Mouse (Mus musculus) MEL (cell line): Measurements from ENCODE around the gene Ddx5. TPM values are rescaled to one million over a fixed set of nuclear protein-coding genes. Genes with fewer than 3 reads are reported as not detected.
"Not testable (repeated sequence)": the region's sequence is repeated elsewhere in the genome, so short reads cannot be mapped to it uniquely, and the experiment has no call there.

Experiments used
- DNase-seq: peaks from one replicate; pipeline ENCODE4 v3.0.0; 2011; ENCODE audit warnings: low read depth, low spot score
- H3K27ac ChIP-seq: 2 replicates; pipeline ENCODE4 v1.5.1; 2012; ENCODE audit warnings: low read depth, mild to moderate bottlenecking, control low read depth, low read length, moderate library complexity; ENCODE audit not compliant: control insufficient read depth
- H3K27me3 ChIP-seq, 2 experiments: fragments of 150-350 bp in 1 of 2; sonication (generic) in 1 of 2; 2 replicates each; pipeline ENCODE4 v1.6.1; 2012; ENCODE audit warnings: low read length in 2 of 2, mild to moderate bottlenecking in 2 of 2, improper control_type of control experiment in 1 of 2, moderate library complexity in 1 of 2; ENCODE audit not compliant: insufficient read depth in 2 of 2, control insufficient read depth in 1 of 2
- H3K36me3 ChIP-seq, 2 experiments: 2 replicates each; pipeline ENCODE4 v1.6.1; 2012 to 2014; ENCODE audit warnings: low read length in 2 of 2, improper control_type of control experiment in 1 of 2, inconsistent platforms in 1 of 2, mild to moderate bottlenecking in 1 of 2; ENCODE audit not compliant: insufficient read depth in 2 of 2, control insufficient read depth in 1 of 2
- H3K4me1 ChIP-seq, 2 experiments: fragments of 150-350 bp in 1 of 2; sonication (generic) in 1 of 2; 2 replicates each; pipeline ENCODE4 v1.6.1; 2012; ENCODE audit warnings: low read length in 2 of 2, improper control_type of control experiment in 1 of 2, mild to moderate bottlenecking in 1 of 2; ENCODE audit not compliant: insufficient read depth in 2 of 2, control insufficient read depth in 1 of 2
- H3K4me3 ChIP-seq, 2 experiments: fragments of 150-350 bp in 1 of 2; sonication (generic) in 1 of 2; 2 replicates each; pipeline ENCODE4 v1.5.1; 2012; ENCODE audit warnings: low read depth in 2 of 2, low read length in 2 of 2, mild to moderate bottlenecking in 2 of 2, moderate library complexity in 2 of 2, control low read depth in 1 of 2, improper control_type of control experiment in 1 of 2; ENCODE audit not compliant: control insufficient read depth in 1 of 2, insufficient read depth in 1 of 2
- H3K79me2 ChIP-seq: 2 replicates; pipeline ENCODE4 v1.6.1; 2012; ENCODE audit warnings: mild to moderate bottlenecking, low read length, moderate library complexity; ENCODE audit not compliant: control insufficient read depth, poor library complexity, insufficient read depth
- H3K9ac ChIP-seq: 2 replicates; pipeline ENCODE4 v1.6.1; 2012; ENCODE audit warnings: low read depth, mild to moderate bottlenecking, control low read depth, low read length, moderate library complexity; ENCODE audit not compliant: control insufficient read depth, poor library complexity, severe bottlenecking
- H3K9me3 ChIP-seq: fragments of 150-350 bp; sonication (generic); replicated peaks from 2 replicates; pipeline ENCODE4 v1.6.1; 2012; ENCODE audit warnings: mild to moderate bottlenecking, low read length, improper control_type of control experiment, moderate library complexity; ENCODE audit not compliant: insufficient read depth
- BHLHE40 ChIP-seq: IDR thresholded peaks from 2 replicates; pipeline ENCODE4 v1.6.1; 2012; ENCODE audit warnings: low read depth, mild to moderate bottlenecking, inconsistent platforms, low read length, improper control_type of control experiment, borderline replicate concordance
- CHD1 ChIP-seq: IDR thresholded peaks from 2 replicates; pipeline ENCODE4 v1.6.1; 2012; ENCODE audit warnings: low read depth, mild to moderate bottlenecking, inconsistent platforms, low read length, improper control_type of control experiment
- CHD2 ChIP-seq: IDR thresholded peaks from 2 replicates; pipeline ENCODE4 v1.6.1; 2011; ENCODE audit warnings: low read length, improper control_type of control experiment
- CTCF ChIP-seq, 3 experiments: IDR thresholded peaks in 2 of 3; conservative IDR thresholded peaks in 1 of 3; 2 replicates each; pipeline ENCODE4 v1.5.1; 2011 to 2012; ENCODE audit warnings: low read length in 3 of 3, low read depth in 2 of 3, mild to moderate bottlenecking in 2 of 3, improper control_type of control experiment in 1 of 3, inconsistent platforms in 1 of 3, mixed read lengths in 1 of 3, moderate library complexity in 1 of 3; ENCODE audit not compliant: control insufficient read depth in 1 of 3, insufficient read depth in 1 of 3, poor library complexity in 1 of 3, severe bottlenecking in 1 of 3
- ELF1 ChIP-seq: IDR thresholded peaks from 2 replicates; pipeline ENCODE4 v1.6.1; 2014; ENCODE audit warnings: low read depth, mild to moderate bottlenecking, inconsistent platforms, low read length, improper control_type of control experiment, moderate library complexity
- EP300 ChIP-seq, 2 experiments: IDR thresholded peaks; 2 replicates each; pipeline ENCODE4 v1.6.1; 2011; ENCODE audit warnings: improper control_type of control experiment in 2 of 2, low read length in 2 of 2, low read depth in 1 of 2, mild to moderate bottlenecking in 1 of 2
- ETS1 ChIP-seq: IDR thresholded peaks from 2 replicates; pipeline ENCODE4 v1.6.1; 2012; ENCODE audit warnings: low read depth, mild to moderate bottlenecking, inconsistent platforms, low read length, improper control_type of control experiment, moderate library complexity
- GATA1 ChIP-seq: IDR thresholded peaks from 2 replicates; pipeline ENCODE4 v1.6.1; 2011; ENCODE audit warnings: low read depth, low read length, improper control_type of control experiment
- JUND ChIP-seq: IDR thresholded peaks from 2 replicates; pipeline ENCODE4 v1.6.1; 2011; ENCODE audit warnings: low read depth, mild to moderate bottlenecking, improper control_type of control experiment, low read length
- MAFK ChIP-seq: IDR thresholded peaks from 2 replicates; pipeline ENCODE4 v1.6.1; 2011; ENCODE audit warnings: low read depth, mild to moderate bottlenecking, low read length, improper control_type of control experiment, borderline replicate concordance
- MAX ChIP-seq: IDR thresholded peaks from 2 replicates; pipeline ENCODE4 v1.6.1; 2011; ENCODE audit warnings: low read length, improper control_type of control experiment
- MXI1 ChIP-seq: IDR thresholded peaks from 2 replicates; pipeline ENCODE4 v1.6.1; 2011; ENCODE audit warnings: mild to moderate bottlenecking, low read depth, low read length, improper control_type of control experiment
- MYC ChIP-seq: IDR thresholded peaks from 2 replicates; pipeline ENCODE4 v1.6.1; 2011; ENCODE audit warnings: low read depth, mild to moderate bottlenecking, low read length, improper control_type of control experiment, moderate library complexity
- POLR2AphosphoS2 ChIP-seq: IDR thresholded peaks from 2 replicates; pipeline ENCODE4 v1.6.1; 2011; ENCODE audit warnings: low read length, improper control_type of control experiment
- POLR2AphosphoS5 ChIP-seq: IDR thresholded peaks from 2 replicates; pipeline ENCODE4 v1.6.1; 2012; ENCODE audit warnings: low read depth, borderline replicate concordance, mild to moderate bottlenecking, inconsistent platforms, low read length, moderate library complexity, mixed read lengths
- RCOR1 ChIP-seq: IDR thresholded peaks from 2 replicates; pipeline ENCODE4 v1.6.1; 2012; ENCODE audit warnings: low read depth, mild to moderate bottlenecking, inconsistent platforms, low read length, improper control_type of control experiment
- SMC3 ChIP-seq: IDR thresholded peaks from 2 replicates; pipeline ENCODE4 v1.6.1; 2011; ENCODE audit warnings: low read depth, low read length, improper control_type of control experiment
- TAL1 ChIP-seq: IDR thresholded peaks from 2 replicates; pipeline ENCODE4 v1.6.1; 2012; ENCODE audit warnings: mild to moderate bottlenecking, inconsistent platforms, low read length, moderate library complexity, mixed read lengths
- TCF12 ChIP-seq: IDR thresholded peaks from 2 replicates; pipeline ENCODE4 v1.6.1; 2014; ENCODE audit warnings: low read depth, mild to moderate bottlenecking, inconsistent platforms, low read length, improper control_type of control experiment, moderate library complexity
- UBTF ChIP-seq: IDR thresholded peaks from 2 replicates; pipeline ENCODE4 v1.6.1; 2012; ENCODE audit warnings: low read depth, mild to moderate bottlenecking, inconsistent platforms, low read length, improper control_type of control experiment, moderate library complexity, borderline replicate concordance; ENCODE audit not compliant: insufficient read depth
- USF1 ChIP-seq: IDR thresholded peaks from 2 replicates; pipeline ENCODE4 v1.6.1; 2014; ENCODE audit warnings: low read depth, mild to moderate bottlenecking, inconsistent platforms, low read length, improper control_type of control experiment, moderate library complexity
- USF2 ChIP-seq, 2 experiments: IDR thresholded peaks; 2 replicates each; pipeline ENCODE4 v1.6.1; 2011 to 2012; ENCODE audit warnings: improper control_type of control experiment in 2 of 2, low read length in 2 of 2, borderline replicate concordance in 1 of 2, inconsistent platforms in 1 of 2, low read depth in 1 of 2, mild to moderate bottlenecking in 1 of 2; ENCODE audit not compliant: insufficient read depth in 1 of 2
- ZC3H11A ChIP-seq: IDR thresholded peaks from 2 replicates; pipeline ENCODE4 v1.6.1; 2012; ENCODE audit warnings: low read depth, mild to moderate bottlenecking, inconsistent platforms, low read length, improper control_type of control experiment
- ZMIZ1 ChIP-seq: IDR thresholded peaks from 2 replicates; pipeline ENCODE4 v1.6.1; 2012; ENCODE audit warnings: low read depth, mild to moderate bottlenecking, inconsistent platforms, low read length, improper control_type of control experiment, moderate library complexity
- ZNF384 ChIP-seq: IDR thresholded peaks from 2 replicates; pipeline ENCODE4 v1.6.1; 2012; ENCODE audit warnings: low read depth, mild to moderate bottlenecking, inconsistent platforms, low read length, improper control_type of control experiment
- polyA plus RNA-seq, 2 experiments: library from polyadenylated mRNA; stranded (reverse) in 1 of 2; unstranded in 1 of 2; fragments of >175 nt in 1 of 2; fragments of >200 nt in 1 of 2; gene quantifications; 2 replicates each; pipeline versions ENCODE4 v1.2.1 to v1.2.4; 2012; ENCODE audit warnings: low replicate concordance in 2 of 2, low read depth in 1 of 2; ENCODE audit not compliant: insufficient read length in 2 of 2, insufficient read depth in 1 of 2, missing spikeins in 1 of 2
- total RNA-seq: library from RNA; depleted of rRNA; stranded (reverse); fragments of 300-350 nt; gene quantifications from 2 replicates; pipeline ENCODE4 v1.2.3, GENCODE M21; 2012

The Ddx5 gene
- total and polyA plus RNA-seq, 3 experiments: 338 to 3,269 (median 748) TPM

DNA sequence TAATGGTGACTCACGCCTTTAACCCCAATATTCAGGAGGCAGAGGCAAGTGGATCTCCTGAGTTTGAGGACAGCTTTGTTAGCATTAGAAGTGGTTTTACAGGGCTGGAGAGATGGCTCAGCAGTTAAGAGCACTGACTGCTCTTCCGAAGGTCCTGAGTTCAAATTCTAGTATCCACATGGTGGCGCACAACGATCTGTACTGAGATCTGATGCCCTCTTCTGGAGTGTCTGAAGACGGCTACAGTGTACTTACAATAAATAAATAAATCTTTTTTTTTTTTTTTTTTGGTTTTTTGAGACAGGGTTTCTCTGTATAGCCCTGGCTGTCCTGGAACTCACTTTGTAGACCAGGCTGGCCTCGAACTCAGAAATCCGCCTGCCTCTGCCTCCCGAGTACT lies 48.3 kb downstream of the Ddx5 start:
- H3K4me1 ChIP-seq, H3K4me3 ChIP-seq: not testable (repeated sequence)
- TF ChIP-seq SMC3: peak; percentile 56
- peak; percentile 63 for TF ChIP-seq ZNF384
- peak; percentile 37 for TF ChIP-seq ZC3H11A
- TF ChIP-seq CTCF (IDR thresholded peaks at IDR 0.05 in 2 of 3, conservative IDR thresholded peaks at IDR 0.05 in 1 of 3; ENCODE audit: control insufficient read depth in 1 of 3, insufficient read depth in 1 of 3, low read depth in 2 of 3, low read length in 3 of 3, poor library complexity in 1 of 3, severe bottlenecking in 1 of 3): peak in 1 of 3 experiments; percentile 51; a peak in 2 of 6 replicates

DNA sequence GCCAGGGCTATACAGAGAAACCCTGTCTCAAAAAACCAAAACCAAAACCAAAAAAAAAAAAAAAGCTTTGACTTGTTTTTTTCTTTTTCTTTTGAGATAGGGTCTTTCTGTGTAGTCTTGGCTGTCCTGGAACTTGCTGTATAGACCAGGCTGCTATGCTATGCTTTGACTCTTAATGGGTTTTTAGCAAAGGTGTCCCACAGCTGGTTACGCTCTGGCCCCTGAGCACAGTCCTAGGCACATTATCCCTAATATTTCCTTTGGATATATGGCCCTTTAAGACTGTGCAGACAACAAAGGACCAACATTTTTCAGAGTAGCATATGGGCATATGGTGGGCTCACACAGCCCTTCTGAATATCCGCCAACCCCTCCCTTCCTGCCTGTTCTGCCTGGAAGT lies 49.9 kb downstream of the Ddx5 start:
- Histone ChIP-seq H3K27me3 (no peaks in the 10 kb centered on the region; a peak in 1 of 4 replicates), H3K4me3 (no peak overlapping the region), H3K4me1 (no peaks in the 10 kb centered on the region), H3K9ac (no peak overlapping the region), H3K27ac (no peak overlapping the region), H3K9me3 (no peaks in the 10 kb centered on the region), H3K79me2 (no peaks in the 10 kb centered on the region), H3K36me3 (no peaks in the 10 kb centered on the region)
- TF ChIP-seq EP300 (IDR thresholded peaks at IDR 0.05; ENCODE audit: low read depth in 1 of 2, low read length in 2 of 2): no peak
- no peak for TF ChIP-seq TAL1
- TF ChIP-seq RCOR1: no peak
- no peak for TF ChIP-seq CHD2
- TF ChIP-seq POLR2AphosphoS2: no peak
- TF ChIP-seq CTCF (IDR thresholded peaks at IDR 0.05 in 2 of 3, conservative IDR thresholded peaks at IDR 0.05 in 1 of 3; ENCODE audit: control insufficient read depth in 1 of 3, insufficient read depth in 1 of 3, low read depth in 2 of 3, low read length in 3 of 3, poor library complexity in 1 of 3, severe bottlenecking in 1 of 3): no peak
- TF ChIP-seq CHD1: no peak
- no peak for TF ChIP-seq MAFK
- TF ChIP-seq USF1: no peak
- DNase-seq: no peak

More for the DNA sequence above, 48.3 kb downstream of the Ddx5 start:
- H3K27me3 ChIP-seq, DNase-seq, H3K79me2 ChIP-seq, H3K27ac ChIP-seq, H3K9me3 ChIP-seq, H3K9ac ChIP-seq, H3K36me3 ChIP-seq: not testable (repeated sequence)

DNA sequence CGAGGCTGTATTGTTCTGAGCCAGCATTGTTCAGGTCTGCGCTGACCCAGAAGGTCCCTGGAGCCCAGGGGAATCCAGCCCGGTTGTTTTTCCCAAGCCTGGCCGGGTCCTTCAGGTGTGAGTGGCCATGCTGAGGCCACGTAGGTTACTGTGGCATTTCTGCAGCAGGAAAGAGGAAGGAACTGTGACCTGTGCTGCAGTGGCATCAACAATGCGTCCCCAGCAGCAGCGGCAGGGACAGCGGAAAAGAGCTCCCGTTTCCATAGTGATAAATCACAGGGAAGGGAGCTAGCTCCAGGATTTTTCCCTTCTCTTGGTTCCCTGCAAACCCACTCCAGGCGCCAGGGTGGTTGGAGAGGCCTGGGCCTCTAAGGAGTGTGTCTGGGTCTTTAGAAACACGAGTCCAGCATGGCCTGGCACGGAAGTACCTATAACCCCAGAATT lies 51.8 kb downstream of the Ddx5 start:
- no peaks in the 10 kb centered on the region for H3K9me3 ChIP-seq
- H3K27ac ChIP-seq: no peak overlapping the region
- no peaks in the 10 kb centered on the region for H3K79me2 ChIP-seq
- H3K4me1 ChIP-seq: no peaks in the 10 kb centered on the region
- DNase-seq: no peak
- no peak overlapping the region for H3K4me3 ChIP-seq
- H3K36me3 ChIP-seq: no peaks in the 10 kb centered on the region
- no peak overlapping the region for H3K9ac ChIP-seq
- no peaks in the 10 kb centered on the region; a peak in 1 of 4 replicates for H3K27me3 ChIP-seq
- no peak for TF ChIP-seq MAFK
- no peak for TF ChIP-seq CHD1
- TF ChIP-seq USF2 (IDR thresholded peaks at IDR 0.05; ENCODE audit: borderline replicate concordance in 1 of 2, insufficient read depth in 1 of 2, low read depth in 1 of 2, low read length in 2 of 2): no peak
- TF ChIP-seq JUND: no peak
- TF ChIP-seq MYC: no peak
- TF ChIP-seq POLR2AphosphoS2: no peak
- TF ChIP-seq UBTF: no peak
- TF ChIP-seq ZMIZ1: no peak
- TF ChIP-seq MXI1: no peak
- no peak for TF ChIP-seq ELF1
- no peak for TF ChIP-seq POLR2AphosphoS5
- TF ChIP-seq ZC3H11A: no peak
- no peak for TF ChIP-seq TCF12
- no peak for TF ChIP-seq GATA1
- no peak for TF ChIP-seq ETS1
- TF ChIP-seq MAX: no peak
- no peak for TF ChIP-seq EP300 (IDR thresholded peaks at IDR 0.05; ENCODE audit: low read depth in 1 of 2, low read length in 2 of 2)
- TF ChIP-seq BHLHE40: no peak
